Mouse (Mus musculus) stomach, postnatal 0 days (tissue): Measurements from ENCODE around the gene Eng.

Source experiments
- CTCF ChIP-seq: IDR thresholded peaks from 2 replicates; pipeline ENCODE4 v1.5.1; 2016; ENCODE audit warnings: antibody characterized with exemption, low read depth, mild to moderate bottlenecking, moderate library complexity
- EP300 ChIP-seq: optimal IDR thresholded peaks from 2 replicates; pipeline ENCODE3; 2016; ENCODE audit warnings: antibody characterized with exemption

- no peak for TF ChIP-seq EP300
- no peak for TF ChIP-seq CTCF
These were observed 6.8 kb upstream of the Eng start for GRCm38 (mm10) chr2:32639632-32640031.
